Mouse (Mus musculus): Measurements from ENCODE around the gene Inip. TPM values are rescaled to one million over a fixed set of nuclear protein-coding genes. Genes with fewer than 3 reads are reported as not detected.

The Inip gene
- total and polyA plus RNA-seq, 3 experiments: 24.3 to 67.1 (median 38.5) TPM

- Histone ChIP-seq H3K4me2 (ENCODE audit: insufficient read depth, low read depth, poor library complexity, severe bottlenecking) (no peak overlapping the region), H3K27me3 (replicated peaks) (no peaks in the 10 kb centered on the region), H3K9me3 (replicated peaks; ENCODE audit: low read length) (no peaks in the 10 kb centered on the region), H3K4me1 (ENCODE audit: control insufficient read depth in 1 of 2, insufficient read depth in 2 of 2) (peaks cover 10 to 31% of the 10 kb centered on the region in 2 experiments), H3K79me2 (replicated peaks; ENCODE audit: control insufficient read depth, extremely low read depth, insufficient read depth, poor library complexity, severe bottlenecking) (peaks cover 70% of the 10 kb centered on the region), H3K27ac (ENCODE audit: insufficient read depth, low read depth) (no peak overlapping the region), H3K36me3 (replicated peaks in 1 of 2; ENCODE audit: control insufficient read depth in 1 of 2, insufficient read depth in 1 of 2, low read length in 1 of 2) (peaks cover 17 to 48% of the 10 kb centered on the region in 2 experiments), H3K9ac (ENCODE audit: insufficient read depth, low read depth) (no peak overlapping the region), H3K4me3 (replicated peaks in 1 of 3; ENCODE audit: low read depth in 2 of 3, low read length in 2 of 3, poor library complexity in 1 of 3) (no peak overlapping the region)
- dilution Hi-C loops (cut with MboI; ENCODE audit: extremely low pct_ligation_motif_present, extremely low pct_unique_long_range_greater_than_20kb, low sequenced_read_pairs): no loop called here
- in situ Hi-C loops (cut with MboI; ENCODE audit: low pct_ligation_motif_present, low pct_unique_long_range_greater_than_20kb, low sequenced_read_pairs): no loop called here
- DNase-seq (ENCODE audit: extremely low read depth): no peak
- TF ChIP-seq SMC3 (IDR thresholded peaks at IDR 0.05; ENCODE audit: low read depth, low read length) (peak; percentile 30), CTCF (conservative IDR thresholded peaks at IDR 0.05 in 1 of 2, IDR thresholded peaks at IDR 0.05 in 1 of 2; ENCODE audit: low read depth in 2 of 2, low read length in 2 of 2) (peak in 1 of 2 experiments; percentile 55; a peak in 3 of 4 replicates), MAFK (IDR thresholded peaks at IDR 0.05; ENCODE audit: insufficient replicate concordance, low read length) (no peak), RAD21 (IDR thresholded peaks at IDR 0.05; ENCODE audit: low read depth, low read length) (peak; percentile 8), MXI1 (IDR thresholded peaks at IDR 0.05; ENCODE audit: low read depth, low read length) (no peak)
These were observed 20.8 kb downstream of the Inip start for GRCm38 (mm10) chr4:59780568-59780967.

- no peak for TF ChIP-seq NELFE (IDR thresholded peaks at IDR 0.05; ENCODE audit: low read depth, low read length)
- TF ChIP-seq POLR2A (IDR thresholded peaks at IDR 0.05; ENCODE audit: low read depth, low read length): no peak
- no peak for TF ChIP-seq ETS1 (conservative IDR thresholded peaks at IDR 0.05; ENCODE audit: low read depth, low read length)
- no peak for TF ChIP-seq UBTF (IDR thresholded peaks at IDR 0.05; ENCODE audit: low read depth, low read length)
- no peak for TF ChIP-seq MEF2A (IDR thresholded peaks at IDR 0.05; ENCODE audit: borderline replicate concordance, low read depth, low read length)
- no peak for TF ChIP-seq RAD21 (IDR thresholded peaks at IDR 0.05; ENCODE audit: low read depth, low read length)
- no peak for TF ChIP-seq EP300 (IDR thresholded peaks at IDR 0.05; ENCODE audit: low read length)
- TF ChIP-seq CHD2 (IDR thresholded peaks at IDR 0.05; ENCODE audit: low read length): no peak
- TF ChIP-seq ZMIZ1 (IDR thresholded peaks at IDR 0.05; ENCODE audit: low read depth, low read length): no peak
- no peak for TF ChIP-seq MXI1 (IDR thresholded peaks at IDR 0.05; ENCODE audit: low read depth, low read length)
- no peak for TF ChIP-seq MAZ (IDR thresholded peaks at IDR 0.05; ENCODE audit: low read depth, low read length)
- no peak for TF ChIP-seq MAX (IDR thresholded peaks at IDR 0.05; ENCODE audit: low read length)
- TF ChIP-seq RCOR1 (conservative IDR thresholded peaks at IDR 0.05; ENCODE audit: low read depth, low read length): no peak
- TF ChIP-seq E2F4 (IDR thresholded peaks at IDR 0.05; ENCODE audit: insufficient replicate concordance, low read depth, low read length): no peak
- TF ChIP-seq NRF1 (IDR thresholded peaks at IDR 0.05; ENCODE audit: low read depth, low read length): no peak
- H3K27me3 ChIP-seq (replicated peaks): no peaks in the 10 kb centered on the region
- H3K9ac ChIP-seq (ENCODE audit: insufficient read depth, low read depth): no peak overlapping the region
- H3K4me2 ChIP-seq (ENCODE audit: insufficient read depth, low read depth, poor library complexity, severe bottlenecking): no peak overlapping the region
- peaks cover 76% of the 10 kb centered on the region for H3K79me2 ChIP-seq (replicated peaks; ENCODE audit: control insufficient read depth, extremely low read depth, insufficient read depth, poor library complexity, severe bottlenecking)
- dilution Hi-C loops (cut with MboI; ENCODE audit: extremely low pct_ligation_motif_present, extremely low pct_unique_long_range_greater_than_20kb, low sequenced_read_pairs): no loop called here
- H3K36me3 ChIP-seq (replicated peaks in 1 of 2; ENCODE audit: control insufficient read depth in 1 of 2, insufficient read depth in 1 of 2, low read length in 1 of 2): peaks cover 36 to 71% of the 10 kb centered on the region in 2 experiments
- peaks cover 10 to 31% of the 10 kb centered on the region in 2 experiments for H3K4me1 ChIP-seq (ENCODE audit: control insufficient read depth in 1 of 2, insufficient read depth in 2 of 2)
- no peak for DNase-seq (ENCODE audit: extremely low read depth)
- no peak overlapping the region for H3K4me3 ChIP-seq (replicated peaks in 1 of 3; ENCODE audit: low read depth in 2 of 3, low read length in 2 of 3, poor library complexity in 1 of 3)
- in situ Hi-C loops (cut with MboI; ENCODE audit: low pct_ligation_motif_present, low pct_unique_long_range_greater_than_20kb, low sequenced_read_pairs): no loop called here
- H3K9me3 ChIP-seq (replicated peaks; ENCODE audit: low read length): no peaks in the 10 kb centered on the region
- H3K27ac ChIP-seq (ENCODE audit: insufficient read depth, low read depth): no peak overlapping the region
These were observed 23.6 kb downstream of the Inip start for GRCm38 (mm10) chr4:59777828-59778227.
